Mouse (Mus musculus): ENCODE results near the gene Lef1. TPM values are rescaled to one million over a fixed set of nuclear protein-coding genes. Genes with fewer than 3 reads are reported as not detected.

Gene Lef1
- polyA plus RNA-seq, 1 experiment from 2014 or later: 29.3 TPM

DNA sequence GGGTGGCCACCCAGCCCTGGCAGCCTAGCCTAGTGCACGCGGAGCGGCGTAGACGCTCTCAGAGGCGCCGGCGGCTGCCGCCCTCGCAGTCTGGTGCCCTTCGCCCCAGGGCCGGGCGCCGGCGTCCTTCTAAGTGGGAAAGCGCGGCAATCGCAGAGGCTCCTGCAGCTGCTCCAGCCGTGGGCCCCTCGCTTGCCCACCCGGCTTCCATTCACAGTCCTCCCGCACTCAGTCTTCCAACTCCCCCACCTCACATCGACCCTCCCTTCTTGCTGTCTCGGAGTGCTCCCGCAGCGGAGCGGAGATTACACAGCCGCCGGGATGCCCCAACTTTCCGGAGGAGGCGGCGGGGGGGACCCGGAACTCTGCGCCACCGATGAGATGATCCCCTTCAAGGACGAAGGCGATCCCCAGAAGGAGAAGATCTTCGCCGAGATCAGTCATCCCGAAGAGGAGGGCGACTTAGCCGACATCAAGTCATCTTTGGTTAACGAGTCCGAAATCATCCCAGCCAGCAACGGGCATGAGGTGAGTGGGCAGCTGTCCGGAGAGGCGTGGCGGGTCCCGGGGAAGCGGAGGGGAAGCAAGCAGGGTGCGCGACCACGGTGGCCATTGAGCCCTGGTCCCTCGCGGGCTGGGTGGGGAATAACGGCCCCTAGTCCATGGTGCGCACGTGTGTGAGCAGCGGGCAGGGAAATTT is 1.0 kb downstream of the Lef1 start:
- no peaks in the 10 kb centered on the region for H3K9me3 ChIP-seq
- peaks cover 53% of the 10 kb centered on the region for H3K4me1 ChIP-seq
- H3K4me3 ChIP-seq: peak overlapping the region; percentile 84
- WGBS: under 1% methylated on average over 59 of the region's 59 CpGs
- H3K27me3 ChIP-seq (ENCODE audit: insufficient read depth, poor library complexity, severe bottlenecking): peaks cover 29% of the 10 kb centered on the region
- peak overlapping the region; percentile 94 for H3K27ac ChIP-seq
- DNase-seq (ENCODE audit: low spot score): peak; percentile 75
- peaks cover 11% of the 10 kb centered on the region for H3K36me3 ChIP-seq

DNA sequence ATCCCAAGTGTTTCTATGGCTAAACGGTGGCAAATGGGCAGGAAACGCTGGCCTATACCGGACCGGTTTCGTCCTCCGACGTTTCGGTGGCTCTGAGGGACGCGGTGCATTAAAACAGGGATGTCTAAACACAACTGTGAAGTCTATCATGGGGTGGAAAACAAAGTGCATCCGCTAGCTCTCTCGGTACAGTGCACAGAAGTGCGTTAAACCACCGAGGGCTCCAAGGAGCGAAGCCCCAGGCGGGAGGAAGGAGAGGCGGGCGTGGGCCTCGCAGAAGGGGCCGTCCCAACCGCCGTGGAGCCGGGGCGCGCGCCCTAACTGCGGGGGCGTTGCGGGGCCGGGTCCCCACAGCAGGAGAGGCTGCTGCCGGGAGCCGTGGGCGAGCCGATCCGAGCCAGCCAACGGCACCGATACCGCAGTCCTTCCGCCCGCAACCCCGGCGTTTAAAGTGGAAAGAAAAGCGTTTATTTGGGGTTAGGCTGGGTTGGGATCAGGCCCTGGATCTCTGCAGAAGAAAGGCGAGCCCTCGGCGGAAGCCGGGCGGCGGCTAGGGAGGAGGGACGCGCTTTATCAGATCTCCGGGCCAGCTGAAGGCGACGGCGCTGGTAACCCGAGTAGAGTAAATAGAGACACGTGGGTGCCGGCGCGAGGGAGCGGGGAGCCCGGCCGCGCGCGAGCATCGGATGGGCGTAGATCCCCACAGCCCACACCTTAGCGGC is 1.7 kb downstream of the Lef1 start:
- peak; percentile 86 for DNase-seq (ENCODE audit: low spot score)
- Histone ChIP-seq H3K9me3 (no peaks in the 10 kb centered on the region), H3K27ac (peak overlapping the region; percentile 94), H3K27me3 (ENCODE audit: insufficient read depth, poor library complexity, severe bottlenecking) (peaks cover 22% of the 10 kb centered on the region), H3K36me3 (peaks cover 14% of the 10 kb centered on the region), H3K4me3 (peak overlapping the region; percentile 84), H3K4me1 (peaks cover 46% of the 10 kb centered on the region)
- under 1% methylated on average over 69 of the region's 69 CpGs for WGBS

GRCm38 (mm10) chr3:131112573-131112955 is 2.3 kb downstream of the Lef1 start:
- H3K27ac ChIP-seq: peak overlapping the region; percentile 94
- H3K4me1 ChIP-seq: peaks cover 41% of the 10 kb centered on the region
- WGBS: 0% methylated on average over 7 of the region's 7 CpGs
- no peak for DNase-seq (ENCODE audit: low spot score)
- H3K4me3 ChIP-seq: peak overlapping the region; percentile 84
- no peaks in the 10 kb centered on the region for H3K9me3 ChIP-seq
- peaks cover 17% of the 10 kb centered on the region for H3K27me3 ChIP-seq (ENCODE audit: insufficient read depth, poor library complexity, severe bottlenecking)
- peaks cover 14% of the 10 kb centered on the region for H3K36me3 ChIP-seq

DNA sequence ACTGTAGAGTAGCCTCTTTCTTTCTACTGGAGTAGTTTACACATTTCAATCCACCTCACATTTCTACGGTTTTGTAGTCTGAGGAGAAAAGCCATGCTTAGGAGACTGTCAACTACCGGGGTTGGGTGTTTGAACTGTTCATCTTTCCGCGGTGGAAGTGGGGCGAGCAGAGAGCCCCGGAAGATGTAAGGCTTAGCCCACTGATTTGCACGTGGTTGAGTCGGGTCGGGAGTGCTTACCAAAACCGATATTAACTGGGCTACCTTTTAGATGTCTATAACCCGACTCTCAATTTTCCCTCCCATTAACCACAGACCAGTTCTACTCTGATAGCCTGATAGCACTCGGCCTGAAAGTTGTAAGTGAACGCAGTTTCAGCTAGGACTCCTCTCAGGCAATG is 2.8 kb downstream of the Lef1 start:
- no peak for DNase-seq (ENCODE audit: low spot score)
- H3K4me3 ChIP-seq: peak overlapping the region; percentile 84
- H3K4me1 ChIP-seq: peaks cover 36% of the 10 kb centered on the region
- WGBS: 2% methylated on average over 13 of the region's 13 CpGs
- no peaks in the 10 kb centered on the region for H3K9me3 ChIP-seq
- peaks cover 16% of the 10 kb centered on the region for H3K27me3 ChIP-seq (ENCODE audit: insufficient read depth, poor library complexity, severe bottlenecking)
- peaks cover 14% of the 10 kb centered on the region for H3K36me3 ChIP-seq
- H3K27ac ChIP-seq: no peak overlapping the region

DNA sequence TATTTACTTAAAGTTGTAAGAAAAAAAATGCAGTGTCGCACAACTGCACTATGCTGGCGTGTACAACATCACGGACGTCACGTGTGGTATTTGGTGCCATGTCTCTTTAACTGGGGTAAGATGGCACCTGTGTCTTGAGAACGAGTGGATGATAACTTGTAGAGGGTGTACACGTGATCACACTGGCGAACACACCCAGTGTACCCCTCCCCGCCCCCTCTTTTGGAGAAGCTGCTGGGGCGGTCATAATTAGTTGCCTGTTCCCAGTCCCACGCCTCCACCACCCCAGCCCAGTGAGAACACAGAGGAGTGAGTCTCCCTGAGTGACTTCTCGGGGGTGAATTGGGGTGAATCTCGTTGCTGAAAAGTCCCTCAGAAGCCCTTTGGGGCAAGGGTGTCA is 5.8 kb downstream of the Lef1 start:
- H3K27ac ChIP-seq: no peak overlapping the region
- no peaks in the 10 kb centered on the region for H3K27me3 ChIP-seq (ENCODE audit: insufficient read depth, poor library complexity, severe bottlenecking)
- H3K36me3 ChIP-seq: peaks cover 16% of the 10 kb centered on the region
- 89% methylated on average over 13 of the region's 13 CpGs for WGBS
- no peaks in the 10 kb centered on the region for H3K9me3 ChIP-seq
- no peak overlapping the region for H3K4me3 ChIP-seq
- peak; percentile 58 for DNase-seq (ENCODE audit: low spot score)
- peaks cover 17% of the 10 kb centered on the region for H3K4me1 ChIP-seq

DNA sequence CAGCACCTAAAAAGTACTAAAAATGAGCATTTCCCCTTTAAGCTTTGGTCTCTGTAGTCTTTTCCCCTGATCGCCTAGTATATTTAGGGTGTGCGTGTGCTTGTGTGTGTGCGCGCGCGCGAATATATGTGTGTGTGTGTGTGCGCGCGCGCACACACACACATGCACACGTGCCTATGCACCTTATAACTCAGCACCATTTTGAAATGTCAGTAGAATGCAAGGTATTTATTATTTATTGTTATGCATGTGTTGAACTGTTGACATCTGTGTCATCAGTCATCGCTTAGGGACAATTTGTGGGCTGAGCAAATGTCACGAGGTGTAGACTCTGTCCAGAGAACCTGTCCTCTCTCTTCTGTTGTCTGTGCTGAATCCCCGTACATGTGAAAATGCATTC is 7.1 kb downstream of the Lef1 start:
- 91% methylated on average over 15 of the region's 15 CpGs for WGBS

DNA sequence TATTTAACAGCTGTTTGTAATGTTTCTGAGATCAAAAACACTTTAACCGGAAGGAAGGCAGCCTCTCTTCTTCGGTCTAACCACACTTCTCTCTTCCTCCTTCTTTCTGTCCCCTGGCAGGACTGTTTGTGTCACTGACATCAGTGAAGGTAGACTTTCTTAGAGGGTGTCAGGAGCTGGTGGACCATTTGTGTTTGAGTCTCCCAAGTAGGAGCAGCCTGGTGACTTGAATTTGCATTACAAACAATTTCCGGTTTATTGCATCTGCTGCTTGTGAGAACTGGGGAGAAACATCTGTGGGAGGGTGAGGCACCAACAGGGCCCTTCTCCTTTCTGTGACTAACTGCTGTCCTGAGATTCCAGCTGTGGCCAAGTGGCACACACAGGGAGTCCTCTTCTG is 7.6 kb downstream of the Lef1 start:
- H3K9me3 ChIP-seq: no peaks in the 10 kb centered on the region
- no peak overlapping the region for H3K27ac ChIP-seq
- no peaks in the 10 kb centered on the region for H3K27me3 ChIP-seq (ENCODE audit: insufficient read depth, poor library complexity, severe bottlenecking)
- 0 out of 2 replicates have a peak, but pooled peaks cover 3% of the 10 kb centered on the region for H3K4me1 ChIP-seq
- peaks cover 25% of the 10 kb centered on the region for H3K36me3 ChIP-seq
- H3K4me3 ChIP-seq: no peak overlapping the region
- WGBS: 57% methylated on average over 3 of the region's 3 CpGs
- DNase-seq (ENCODE audit: low spot score): no peak

More for the DNA sequence above, 7.1 kb downstream of the Lef1 start:
- Histone ChIP-seq H3K27ac (no peak overlapping the region), H3K27me3 (ENCODE audit: insufficient read depth, poor library complexity, severe bottlenecking) (no peaks in the 10 kb centered on the region), H3K36me3 (peaks cover 21% of the 10 kb centered on the region), H3K9me3 (no peaks in the 10 kb centered on the region), H3K4me3 (no peak overlapping the region), H3K4me1 (peaks cover 7% of the 10 kb centered on the region; the same call in 1 of the 2 replicates)
- no peak for DNase-seq (ENCODE audit: low spot score)

- 73% methylated on average over 10 of the region's 10 CpGs for WGBS
- no peak for DNase-seq (ENCODE audit: low spot score)
- Histone ChIP-seq H3K36me3 (peaks cover 32% of the 10 kb centered on the region), H3K27ac (no peak overlapping the region), H3K4me3 (no peak overlapping the region), H3K27me3 (ENCODE audit: insufficient read depth, poor library complexity, severe bottlenecking) (no peaks in the 10 kb centered on the region), H3K9me3 (no peaks in the 10 kb centered on the region), H3K4me1 (no peaks in the 10 kb centered on the region)
These were observed 9.2 kb downstream of the Lef1 start for GRCm38 (mm10) chr3:131119435-131119834.

- H3K4me3 ChIP-seq: no peak overlapping the region
- no peaks in the 10 kb centered on the region for H3K9me3 ChIP-seq
- no peaks in the 10 kb centered on the region for H3K4me1 ChIP-seq
- 87% methylated on average over 6 of the region's 6 CpGs for WGBS
- no peaks in the 10 kb centered on the region for H3K27me3 ChIP-seq (ENCODE audit: insufficient read depth, poor library complexity, severe bottlenecking)
- peaks cover 27% of the 10 kb centered on the region for H3K36me3 ChIP-seq
- no peak overlapping the region for H3K27ac ChIP-seq
- no peak for DNase-seq (ENCODE audit: low spot score)
These were observed 13.2 kb downstream of the Lef1 start for GRCm38 (mm10) chr3:131123501-131123900.

DNA sequence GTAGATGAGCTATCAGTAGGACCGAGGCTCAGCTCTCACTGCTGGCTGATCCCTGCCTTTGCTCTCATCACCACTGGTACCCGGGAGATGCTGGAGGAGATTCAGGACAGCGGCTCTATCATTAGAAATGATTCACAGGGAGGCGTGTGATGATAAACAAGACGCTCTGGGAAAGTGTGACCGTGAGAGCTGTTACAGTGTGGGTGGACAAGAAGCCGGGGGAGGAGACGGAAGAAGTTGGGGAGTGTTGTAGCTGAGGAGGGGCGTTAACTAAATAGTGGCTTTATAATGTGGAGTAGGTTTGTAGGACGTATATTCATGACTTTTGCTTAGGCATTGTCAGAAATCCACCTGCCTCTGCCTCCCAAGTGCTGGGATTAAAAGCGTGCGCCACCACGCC is 15.6 kb downstream of the Lef1 start:
- Histone ChIP-seq H3K27me3 (ENCODE audit: insufficient read depth, poor library complexity, severe bottlenecking) (no peaks in the 10 kb centered on the region), H3K36me3 (peaks cover 25% of the 10 kb centered on the region), H3K27ac (no peak overlapping the region), H3K4me1 (no peaks in the 10 kb centered on the region), H3K4me3 (no peak overlapping the region), H3K9me3 (no peaks in the 10 kb centered on the region)
- WGBS: 82% methylated on average over 13 of the region's 13 CpGs
- no peak for DNase-seq (ENCODE audit: low spot score)

- Histone ChIP-seq H3K4me1 (no peaks in the 10 kb centered on the region), H3K9me3 (no peaks in the 10 kb centered on the region), H3K36me3 (peaks cover 24% of the 10 kb centered on the region), H3K27me3 (ENCODE audit: insufficient read depth, poor library complexity, severe bottlenecking) (no peaks in the 10 kb centered on the region), H3K4me3 (no peak overlapping the region), H3K27ac (no peak overlapping the region)
- no peak for DNase-seq (ENCODE audit: low spot score)
- WGBS: 92% methylated on average over 4 of the region's 4 CpGs
These were observed 16.2 kb downstream of the Lef1 start for GRCm38 (mm10) chr3:131126438-131126837.

DNA sequence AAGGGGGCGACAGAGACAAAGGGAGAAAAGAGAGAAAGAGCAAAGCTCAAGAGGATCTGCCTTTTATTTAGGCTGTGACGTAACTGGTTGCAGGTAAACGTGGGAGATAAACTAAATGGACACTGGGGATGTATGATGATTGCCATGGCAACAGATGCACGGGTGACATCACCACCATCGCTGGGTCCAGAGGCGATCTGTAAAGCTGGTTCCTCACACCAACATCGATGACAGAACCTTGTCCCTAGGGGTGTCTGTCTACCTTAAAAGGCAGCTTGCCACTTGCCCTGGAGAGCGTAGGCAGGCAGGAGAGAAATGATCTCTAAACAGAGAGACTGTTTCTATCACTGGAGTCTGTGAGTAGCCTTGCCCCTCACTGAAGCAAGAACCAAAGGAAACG is 23.7 kb downstream of the Lef1 start:
- H3K27ac ChIP-seq: peak overlapping the region; percentile 38; the same call in 1 of the 2 replicates
- no peaks in the 10 kb centered on the region for H3K27me3 ChIP-seq (ENCODE audit: insufficient read depth, poor library complexity, severe bottlenecking)
- WGBS: 39% methylated on average over 9 of the region's 9 CpGs
- no peak overlapping the region for H3K4me3 ChIP-seq
- no peak for DNase-seq (ENCODE audit: low spot score)
- 0 out of 2 replicates have a peak, but pooled peaks cover 2% of the 10 kb centered on the region for H3K36me3 ChIP-seq
- H3K4me1 ChIP-seq: peaks cover 47% of the 10 kb centered on the region
- no peaks in the 10 kb centered on the region for H3K9me3 ChIP-seq

GRCm38 (mm10) chr3:131135434-131135833 is 25.2 kb downstream of the Lef1 start:
- H3K27ac ChIP-seq: no peak overlapping the region
- DNase-seq (ENCODE audit: low spot score): no peak
- H3K27me3 ChIP-seq (ENCODE audit: insufficient read depth, poor library complexity, severe bottlenecking): no peaks in the 10 kb centered on the region
- no peak overlapping the region for H3K4me3 ChIP-seq
- peaks cover 61% of the 10 kb centered on the region for H3K4me1 ChIP-seq
- WGBS: 69% methylated on average over 9 of the region's 9 CpGs
- no peaks in the 10 kb centered on the region for H3K9me3 ChIP-seq
- H3K36me3 ChIP-seq: 0 out of 2 replicates have a peak, but pooled peaks cover 2% of the 10 kb centered on the region

Measured in heart, embryonic 10.5 days (tissue).